Mouse (Mus musculus) inflammation-experienced regulatory T-cells, adult 6 months (primary cell): ENCODE measurements around the gene Adipor2. TPM values are rescaled to one million over a fixed set of nuclear protein-coding genes. Genes with fewer than 3 reads are reported as not detected.

Experiments used
- ATAC-seq: one replicate; pipeline ENCODE4 v1.8.0; 2017
- polyA plus RNA-seq, 3 experiments: library from polyadenylated mRNA; unstranded; fragments of 100-300 nt; shearing (Covaris generic); gene quantifications; one replicate each; pipeline ENCODE4 v1.2.1; 2017

Gene Adipor2
- polyA plus RNA-seq, 3 experiments from 2014 or later: 9.3 to 9.7 (median 9.4) TPM

GRCm38 (mm10) chr6:119347813-119348212 is 69.7 kb downstream of the Adipor2 start:
- ATAC-seq: no peak

GRCm38 (mm10) chr6:119346257-119346656 is 71.2 kb downstream of the Adipor2 start:
- ATAC-seq: no peak

GRCm38 (mm10) chr6:119341409-119341808 is 76.1 kb downstream of the Adipor2 start:
- peak; percentile 63 for ATAC-seq

DNA sequence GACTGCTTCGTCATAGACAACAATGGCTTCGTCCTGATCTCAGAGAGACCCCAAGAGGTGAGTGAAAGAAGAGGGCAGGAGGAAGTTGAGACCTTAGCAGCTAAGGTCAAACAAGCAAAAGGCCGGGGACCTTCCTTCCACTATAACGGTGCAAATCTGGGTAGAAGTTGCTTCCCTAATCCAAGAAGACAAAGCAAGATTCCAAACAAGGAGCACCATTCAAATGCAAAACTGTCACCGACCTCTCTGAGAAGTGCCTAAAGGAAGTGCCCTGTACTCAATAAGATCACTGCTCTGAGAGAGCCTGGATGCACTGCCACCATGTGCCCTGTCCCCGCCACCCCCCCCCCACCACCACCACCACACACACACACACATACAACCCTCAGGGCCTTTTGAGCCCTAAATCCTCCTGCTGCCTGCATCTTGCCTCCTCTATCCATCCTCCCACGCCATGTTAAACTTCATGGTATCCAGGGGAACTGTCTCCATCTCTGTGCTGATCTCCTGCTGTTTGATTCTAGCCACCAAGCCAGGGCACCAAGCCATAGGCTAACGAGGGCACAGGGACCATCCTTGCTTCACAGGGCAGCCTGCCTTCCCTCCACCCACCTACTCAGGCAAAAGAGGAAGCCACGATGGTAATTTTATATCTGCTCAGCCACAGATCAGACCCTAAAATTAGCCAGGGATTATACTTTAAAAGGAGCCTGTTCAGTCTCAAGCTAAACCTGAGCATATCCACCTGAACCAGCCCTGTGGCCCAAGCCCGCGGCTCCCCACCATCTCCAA is 79.2 kb downstream of the Adipor2 start:
- ATAC-seq: no peak

GRCm38 (mm10) chr6:119337287-119337686 is 80.2 kb downstream of the Adipor2 start:
- no peak for ATAC-seq

- ATAC-seq: peak; percentile 92
Measured at GRCm38 (mm10) chr6:119336124-119336523, 81.4 kb downstream of the Adipor2 start.

DNA sequence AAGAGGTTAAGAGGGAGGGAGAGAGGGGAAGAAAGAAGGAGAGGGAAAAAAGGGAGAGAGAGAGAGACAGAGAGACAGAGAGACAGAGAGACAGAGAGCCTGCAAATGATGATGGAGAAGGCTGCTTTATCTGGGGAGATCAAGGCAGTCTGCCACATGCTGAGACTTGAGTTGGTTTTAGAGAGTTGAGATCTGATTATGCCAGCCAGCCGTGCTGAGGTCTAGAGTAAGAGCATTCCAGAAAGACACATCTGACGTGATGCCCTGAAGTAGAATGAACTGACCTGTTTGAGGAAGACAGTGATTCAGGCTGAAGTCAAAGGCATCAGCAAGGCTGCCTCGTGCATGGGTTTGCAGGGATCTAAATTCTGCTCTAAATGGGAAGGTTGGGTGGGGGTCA is 83.7 kb downstream of the Adipor2 start:
- ATAC-seq: no peak

GRCm38 (mm10) chr6:119333202-119333601 is 84.3 kb downstream of the Adipor2 start:
- ATAC-seq: no peak

DNA sequence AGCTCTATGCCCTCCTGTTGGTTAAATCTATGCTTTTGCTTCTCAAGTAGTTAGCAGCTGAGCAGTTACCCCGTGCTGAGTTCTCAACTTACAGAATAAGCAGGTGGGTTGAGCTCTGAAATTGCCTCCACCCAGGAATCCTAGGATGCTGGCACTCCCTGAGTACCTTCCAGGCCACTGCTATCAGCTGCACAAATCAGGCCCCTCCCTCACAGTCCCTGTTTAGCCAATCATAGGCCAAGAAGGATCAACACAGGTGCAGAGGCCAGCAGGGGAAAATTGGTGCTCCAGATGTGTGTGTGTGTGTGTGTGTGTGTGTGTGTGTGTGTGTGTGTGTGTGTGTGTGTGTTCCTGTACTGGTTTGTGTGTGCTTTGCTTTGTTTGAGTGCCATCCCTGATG is 85.4 kb downstream of the Adipor2 start:
- ATAC-seq: no peak

DNA sequence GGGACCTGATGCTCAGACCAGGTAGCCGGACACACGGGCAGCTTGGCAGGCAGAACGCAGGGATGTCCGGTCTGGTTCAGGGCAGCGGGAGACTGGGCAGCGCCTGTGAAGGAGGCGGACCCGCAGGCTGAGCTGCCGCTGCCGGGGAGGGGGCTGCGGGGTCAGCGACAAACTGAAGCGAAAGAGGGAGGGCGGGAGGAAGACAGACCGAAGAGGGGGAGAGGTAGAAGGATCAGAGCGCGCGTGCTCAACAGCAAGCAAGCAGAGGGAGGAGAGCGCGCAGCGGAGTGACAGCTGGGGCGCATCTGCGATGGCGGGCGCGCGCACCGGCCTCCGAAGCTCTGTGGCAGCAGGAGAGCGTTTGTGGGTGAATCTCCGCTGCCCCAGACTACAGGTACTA is 87.0 kb downstream of the Adipor2 start, which contains the start of gene Lrtm2:
Gene Lrtm2 (minus strand): TSS at position 261 of the 400 bp plus-strand sequence.
- no peak for ATAC-seq

- no peak for ATAC-seq
Measured at GRCm38 (mm10) chr6:119329936-119330335, 87.6 kb downstream of the Adipor2 start.

DNA sequence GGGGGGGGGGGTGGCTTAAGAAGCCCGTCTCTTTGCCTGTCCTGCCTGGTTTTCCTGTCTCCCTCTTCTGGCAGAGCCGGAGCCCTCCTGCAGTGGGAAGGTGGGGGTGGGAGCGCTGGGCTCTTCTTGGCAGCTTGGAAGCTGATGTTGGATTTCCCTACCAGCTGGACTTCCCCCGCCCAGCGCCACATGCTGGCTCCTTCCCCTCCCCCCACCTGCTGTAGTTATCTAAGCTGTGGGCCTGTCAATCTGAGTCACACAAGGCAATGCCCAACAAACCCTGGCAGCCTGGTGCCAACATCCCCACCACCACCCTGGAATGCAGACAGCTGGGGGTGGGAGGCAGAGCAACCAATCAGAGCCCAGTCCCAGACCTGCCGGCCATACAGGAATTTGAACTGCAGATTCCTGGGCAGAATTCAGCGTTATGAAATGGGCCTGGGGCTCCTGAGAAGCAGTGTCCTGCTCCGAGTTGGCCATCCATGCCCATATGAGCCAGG is 88.2 kb downstream of the Adipor2 start:
- ATAC-seq: no peak

DNA sequence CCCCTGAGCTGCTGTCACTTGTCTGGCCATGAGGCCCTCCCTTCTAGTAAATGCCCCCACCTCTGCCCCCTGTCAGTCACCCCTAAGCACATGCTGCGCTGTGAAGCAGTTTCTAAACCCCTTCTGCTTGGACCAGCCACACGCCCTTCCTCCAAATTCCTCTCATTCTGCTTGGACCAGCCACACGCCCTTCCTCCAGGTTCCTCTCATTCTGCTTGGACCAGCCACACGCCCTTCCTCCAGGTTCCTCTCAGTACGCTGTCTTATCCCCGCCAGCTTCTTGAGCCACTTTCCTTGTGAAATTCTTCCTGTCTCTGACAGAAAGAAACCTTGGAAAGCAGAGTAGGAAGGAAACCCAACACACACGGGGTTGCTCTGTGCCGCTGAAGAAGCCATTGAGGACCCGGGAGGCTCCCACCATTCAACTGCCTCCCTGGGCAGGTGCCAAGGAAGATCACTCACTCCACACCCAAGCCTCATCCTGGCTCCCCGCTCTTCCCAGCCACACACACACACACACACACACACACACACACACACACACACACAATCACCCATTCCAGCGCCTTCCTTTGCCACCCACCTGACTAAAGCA is 88.9 kb downstream of the Adipor2 start:
- no peak for ATAC-seq

- no peak for ATAC-seq
Measured at GRCm38 (mm10) chr6:119326541-119326940, 91.0 kb downstream of the Adipor2 start.

GRCm38 (mm10) chr6:119325978-119326377 is 91.5 kb downstream of the Adipor2 start:
- ATAC-seq: no peak

DNA sequence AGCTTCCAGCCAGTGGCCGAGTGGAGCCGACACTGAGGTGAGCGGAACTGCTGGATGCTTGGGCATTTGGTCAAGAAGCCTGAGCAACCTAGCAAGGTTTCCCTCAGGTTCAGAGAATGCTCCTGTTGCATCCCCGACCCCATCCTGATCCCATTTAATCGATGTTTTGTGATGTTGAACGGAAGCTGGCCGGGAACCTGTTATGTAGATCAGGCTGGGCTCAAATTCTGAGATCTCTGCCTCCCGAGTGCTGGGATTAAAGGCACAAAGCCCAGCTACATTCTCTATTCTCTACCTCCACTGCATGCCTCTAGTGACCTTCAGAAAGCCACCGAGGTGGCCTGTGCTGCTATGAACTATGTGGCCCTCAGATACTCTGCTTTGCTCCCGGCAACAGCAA is 92.7 kb downstream of the Adipor2 start:
- ATAC-seq: no peak

DNA sequence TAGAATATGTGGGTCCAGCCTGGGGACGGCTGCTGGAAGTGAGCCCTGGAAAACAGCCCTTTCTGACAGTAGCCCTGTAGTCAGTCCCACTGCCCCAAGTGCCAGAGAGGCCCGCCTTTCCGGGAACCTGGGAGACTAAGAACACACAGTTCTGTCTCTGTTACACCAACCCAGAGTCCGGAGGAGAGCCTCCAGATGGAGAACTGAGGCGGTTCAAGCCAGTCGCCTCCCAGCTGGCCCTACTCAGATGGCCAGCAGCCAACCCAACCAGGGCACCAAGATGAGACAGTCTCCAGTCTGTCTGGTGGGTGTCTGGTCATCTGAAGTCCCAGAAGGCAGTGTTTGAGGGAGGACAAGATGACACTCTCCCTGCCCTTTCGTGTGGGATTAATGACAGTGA is 95.8 kb downstream of the Adipor2 start:
- ATAC-seq: no peak

- no peak for ATAC-seq
Measured at GRCm38 (mm10) chr6:119320481-119320880, 97.0 kb downstream of the Adipor2 start.

- ATAC-seq: no peak
Measured at GRCm38 (mm10) chr6:119319358-119319757, 98.1 kb downstream of the Adipor2 start.

- no peak for ATAC-seq
Measured at GRCm38 (mm10) chr6:119318732-119319131, 98.8 kb downstream of the Adipor2 start.

DNA sequence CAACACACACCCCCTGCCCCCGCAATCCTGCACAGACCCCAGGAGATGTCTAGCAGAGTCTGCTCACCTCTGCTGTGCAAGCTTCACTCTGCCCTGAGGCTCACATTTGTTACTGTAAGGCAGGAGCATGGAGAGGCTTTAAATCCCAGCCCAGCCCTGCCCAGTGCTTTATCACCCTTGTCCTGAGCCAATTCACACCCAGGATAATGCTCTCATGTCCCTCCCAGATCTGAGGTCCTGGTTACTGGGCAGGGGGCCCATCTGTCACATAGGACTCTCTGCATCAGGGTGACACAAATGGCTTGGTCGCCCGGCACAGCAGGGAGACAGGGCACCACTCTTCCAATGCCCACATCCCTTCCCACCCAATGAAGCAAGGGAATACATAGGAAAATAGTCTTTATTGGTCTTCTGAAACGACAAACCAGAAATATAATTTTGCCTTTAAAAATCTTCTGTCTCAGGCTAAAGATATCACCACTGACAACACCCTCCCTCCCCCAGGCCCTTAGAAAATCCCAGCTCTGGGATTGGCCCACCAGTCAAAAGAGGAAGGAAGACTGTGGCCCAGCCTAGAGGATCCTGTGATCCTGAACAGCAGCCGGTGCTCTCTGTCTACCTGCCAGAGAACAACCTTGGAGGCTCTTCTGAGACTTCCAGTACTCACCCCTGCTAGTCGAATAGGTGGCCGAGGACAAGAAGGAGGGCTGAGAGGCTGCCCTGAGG is 102.6 kb downstream of the Adipor2 start:
- ATAC-seq: no peak

DNA sequence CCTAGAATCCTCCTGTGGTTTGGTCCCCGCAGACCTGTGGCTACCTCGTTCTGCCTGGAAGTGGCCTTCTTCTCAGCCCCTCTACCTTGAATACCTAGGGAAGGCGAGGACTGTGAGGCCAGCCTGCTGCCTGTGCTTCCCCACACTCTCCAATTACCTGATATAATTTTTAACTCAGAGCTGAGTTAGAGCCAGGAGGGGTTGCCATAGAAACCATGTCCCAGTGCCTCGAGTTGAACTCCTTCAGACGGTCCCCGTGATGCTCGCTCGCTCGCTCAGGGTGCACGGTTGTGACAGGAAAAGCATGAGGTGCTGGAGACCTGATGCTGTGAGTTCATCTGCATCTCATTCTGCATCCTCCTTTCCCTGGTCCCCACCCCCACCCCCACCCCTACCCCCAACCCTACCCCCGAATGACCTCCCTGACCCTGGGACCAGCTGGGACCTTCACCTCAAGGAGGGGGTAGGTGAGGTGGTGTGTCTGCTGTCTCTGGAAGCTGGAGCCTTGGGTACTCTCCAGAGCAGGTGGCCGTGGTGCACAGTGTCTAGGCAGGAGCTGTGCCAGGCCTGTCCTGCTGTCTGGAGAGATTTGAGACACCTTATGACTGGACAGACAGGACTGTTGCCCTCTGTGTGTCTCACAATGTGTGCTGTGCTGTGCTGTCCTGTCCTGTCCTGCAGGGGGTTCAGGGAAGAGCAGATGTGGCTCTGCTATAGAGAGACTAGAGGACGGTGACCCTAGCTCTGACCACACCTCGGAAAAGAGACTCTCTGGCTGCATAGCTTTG is 103.7 kb downstream of the Adipor2 start:
- ATAC-seq: no peak

- no peak for ATAC-seq
Measured at GRCm38 (mm10) chr6:119313096-119313495, 104.4 kb downstream of the Adipor2 start.
